Mouse (Mus musculus): ENCODE measurements around the gene Jdp2.

GRCm38 (mm10) chr12:85592943-85593342, 5.9 kb upstream of the Jdp2 start:
- TF ChIP-seq GATA1 (IDR thresholded peaks at IDR 0.05; ENCODE audit: borderline replicate concordance, low read length) = no peak
- no peak for TF ChIP-seq FLI1 (IDR thresholded peaks at IDR 0.05; ENCODE audit: low read length)
